Mouse (Mus musculus): ENCODE measurements at regions not wholly inside any gene's neighbourhood (a gene's known extent, or its start where the extent isn't known, plus 50 kb on each side); places are given as distances from the start of the nearest gene placed in this dataset.

GRCm38 (mm10) chr1:141524193-141524592 is 1278.2 kb downstream of the Kcnt2 start:
- DNase-seq (ENCODE audit: low spot score in 2 of 2) = no peak

GRCm38 (mm10) chr1:141533160-141533559 is 1287.2 kb downstream of the Kcnt2 start:
- peak; percentile 5 to 13 for DNase-seq (ENCODE audit: low spot score in 2 of 2)
